Mouse (Mus musculus) cerebellum, adult 2 months (tissue): ENCODE measurements around the gene Lnx2.

Experiments
- CTCF ChIP-seq: fragments of 200-500 bp; IDR thresholded peaks from 2 replicates; pipeline ENCODE4 v1.5.1; 2011; ENCODE audit warnings: low read depth, mild to moderate bottlenecking, control low read depth, low read length, moderate library complexity, borderline replicate concordance; ENCODE audit not compliant: insufficient read depth
- POLR2A ChIP-seq: fragments of 200-500 bp; IDR thresholded peaks from 2 replicates; pipeline ENCODE4 v1.6.1; 2011; ENCODE audit warnings: low read length, control low read depth, borderline replicate concordance; ENCODE audit not compliant: insufficient read depth

- TF ChIP-seq CTCF (no peak), POLR2A (no peak)
These were observed 54.7 kb downstream of the Lnx2 start for GRCm38 (mm10) chr5:147021546-147022265.
